ENCODE assay signal across 11 mouse cellular contexts in genomic region chr6:120956259-120957161, GRCm38 (mm10). TPM values are rescaled to one million over a fixed set of nuclear protein-coding genes. Genes with fewer than 3 reads are reported as not detected.
DNase-seq lines count a peak whose midpoint lies in the region; ATAC-seq and TF ChIP-seq lines count a peak whose summit lies in the region.
"Had no signal": no experiment of that assay in that cellular context is flagged by ENCODE, and none has a peak within 500 bp of the region (broad histone marks: within the 10 kb centered on the region; RNA-seq: fewer than 3 reads in every experiment).

No protein-coding gene starts in this region.

- H3K4me2 ChIP-seq in liver, embryonic 12.5 days = peak overlapping the region; percentile 44

- no peak overlapping the region for H3K4me3 ChIP-seq in bone marrow, adult 2 months (replicated peaks; ENCODE audit: control insufficient read depth, low read depth, low read length)
- no peak overlapping the region for H3K4me3 ChIP-seq in liver, embryonic 12.5 days

- 22% methylated on average over 11 of the region's 11 CpGs for WGBS in bone marrow, adult 2 months
- 18% methylated on average over 11 of the region's 11 CpGs for WGBS in liver, embryonic 12.5 days (ENCODE audit: insufficient replicate concordance)

- peak; percentile 98 for ATAC-seq in liver, embryonic 12.5 days
- ATAC-seq: hindbrain, postnatal 0 days had no signal

- no peaks in the 10 kb centered on the region for H3K9me3 ChIP-seq in liver, embryonic 12.5 days (replicated peaks)

- no peak for TF ChIP-seq POLR2A in bone marrow, adult 2 months (IDR thresholded peaks at IDR 0.05; ENCODE audit: borderline replicate concordance, control insufficient read depth, low read depth, low read length)

- no peaks in the 10 kb centered on the region for H3K27me3 ChIP-seq in liver, embryonic 12.5 days (replicated peaks)
- no peaks in the 10 kb centered on the region for H3K27me3 ChIP-seq in splenic B cell, adult 2 months (ENCODE audit: control insufficient read depth, insufficient read depth, low read length, poor library complexity, severe bottlenecking)

- peaks cover 23% of the 10 kb centered on the region for H3K4me1 ChIP-seq in bone marrow, adult 2 months (ENCODE audit: control insufficient read depth, insufficient read depth, low read length)
- peaks cover 46% of the 10 kb centered on the region for H3K4me1 ChIP-seq in liver, embryonic 12.5 days

- TF ChIP-seq CTCF in bone marrow, adult 2 months (IDR thresholded peaks at IDR 0.05; ENCODE audit: control insufficient read depth, insufficient read depth, low read length) = no peak

- peaks cover 99% of the 10 kb centered on the region for H3K36me3 ChIP-seq in liver, embryonic 12.5 days
- no peaks in the 10 kb centered on the region for H3K36me3 ChIP-seq in splenic B cell, adult 2 months (ENCODE audit: control insufficient read depth, insufficient read depth, low read length, poor library complexity, severe bottlenecking)

- peak overlapping the region; percentile 58 for H3K9ac ChIP-seq in liver, embryonic 12.5 days

- H3K27ac ChIP-seq in bone marrow, adult 2 months (ENCODE audit: control insufficient read depth, insufficient read depth, low read depth, low read length, poor library complexity) = peak overlapping the region; percentile 56
- peak overlapping the region; percentile 93 for H3K27ac ChIP-seq in liver, embryonic 12.5 days

- DNase-seq in lung, postnatal 25 days (ENCODE audit: low spot score) = peak; percentile 28
- DNase-seq in lung, postnatal 14 days = no peak
- peak; percentile 68 for DNase-seq in splenic B cell, adult 2 months (ENCODE audit: low read depth, low spot score)
- DNase-seq in left cerebral cortex, postnatal 4 days = no peak
- no peak for DNase-seq in urinary bladder, postnatal 14 days (ENCODE audit: low spot score)
- no peak for DNase-seq in heart, postnatal 10 days
- DNase-seq: heart, adult 11 months; layer of hippocampus, adult 9-11 months had no signal

- intact Hi-C loops in left cerebral cortex, postnatal 4 days (cut with DNase I) = no loop called here
- intact Hi-C loops in heart, postnatal 10 days (cut with DNase I) = loop anchor here (2.0 kb wide), 1 partner anchor 58 kb away; no protein-coding TSS in a partner anchor

RNA-seq across cellular contexts. Expression of gene Bid, which starts 39.9 kb away (rescaled TPM):
- polyA plus RNA-seq in bone marrow, adult 2 months (2011; ENCODE audit: insufficient read depth, insufficient read length, low replicate concordance, missing spikeins) = 11.4 and 20.4 TPM in 2 replicates
- 32.4 and 32.9 TPM in 2 replicates for polyA plus RNA-seq in liver, embryonic 12.5 days (2016; fragmentation: Nextera tagmentation; extraction: Ambion mirVana)
- total RNA-seq in left cerebral cortex, postnatal 4 days (2021) = 10 to 100 TPM; 18.8 to 22.4 TPM
- total RNA-seq in heart, postnatal 10 days (2021) = 1 to 10 TPM; 2.4 TPM

Comparison
In these comparisons a context has a peak if more than half of its experiments do, and no peak if none do; other contexts are left out.
1. DNase-seq: peak in lung, postnatal 25 days (single experiment) and splenic B cell, adult 2 months (single experiment); none in lung, postnatal 14 days (single experiment), left cerebral cortex, postnatal 4 days (single experiment), urinary bladder, postnatal 14 days (single experiment) and heart, postnatal 10 days (0 of 2).
2. RNA of gene Bid, which starts 39.9 kb away (total RNA-seq): 18.8 to 22.4 TPM in left cerebral cortex, postnatal 4 days; 2.4 TPM in heart, postnatal 10 days; every median in the first group is over 4 times any median in the second.